Mouse (Mus musculus) cerebellum, adult 2 months (tissue): ENCODE data around the gene Ass1.

ENCODE experiments used
- CTCF ChIP-seq: fragments of 200-500 bp; IDR thresholded peaks from 2 replicates; pipeline ENCODE4 v1.5.1; 2011; ENCODE audit warnings: low read depth, mild to moderate bottlenecking, control low read depth, low read length, moderate library complexity, borderline replicate concordance; ENCODE audit not compliant: insufficient read depth
- POLR2A ChIP-seq: fragments of 200-500 bp; IDR thresholded peaks from 2 replicates; pipeline ENCODE4 v1.6.1; 2011; ENCODE audit warnings: low read length, control low read depth, borderline replicate concordance; ENCODE audit not compliant: insufficient read depth

- no peak for TF ChIP-seq CTCF
- no peak for TF ChIP-seq POLR2A
These were observed 20.6 kb upstream of the Ass1 start for GRCm38 (mm10) chr2:31449441-31449815.
